Mouse (Mus musculus): ENCODE results near the gene A830018L16Rik.

GRCm38 (mm10) chr1:11650137-11650536 is 236.2 kb downstream of the A830018L16Rik start:
- TF ChIP-seq POLR2AphosphoS2 (IDR thresholded peaks at IDR 0.05; ENCODE audit: insufficient read length, low read depth): no peak
- TF ChIP-seq REST (IDR thresholded peaks at IDR 0.05; ENCODE audit: insufficient read depth, insufficient read length): no peak
- no peak for TF ChIP-seq POLR2A (IDR thresholded peaks at IDR 0.05; ENCODE audit: insufficient read length, low read depth)
- TF ChIP-seq MYOD1 (IDR thresholded peaks at IDR 0.05; ENCODE audit: control insufficient read depth in 1 of 3, insufficient read length in 2 of 3, low read depth in 2 of 3): no peak
- TF ChIP-seq USF1 (IDR thresholded peaks at IDR 0.05; ENCODE audit: low read depth): no peak
- no peak for TF ChIP-seq MAX (IDR thresholded peaks at IDR 0.05; ENCODE audit: low read depth)
- TF ChIP-seq MYOG (IDR thresholded peaks at IDR 0.05; ENCODE audit: control insufficient read depth in 1 of 3, insufficient read depth in 1 of 3, insufficient read length in 2 of 3, low read depth in 2 of 3): no peak
- no peak for TF ChIP-seq SRF (IDR thresholded peaks at IDR 0.05; ENCODE audit: control insufficient read depth, insufficient read length, low read depth)
- TF ChIP-seq E2F4 (IDR thresholded peaks at IDR 0.05; ENCODE audit: insufficient read depth): no peak
- no peak for TF ChIP-seq TCF12 (IDR thresholded peaks at IDR 0.05; ENCODE audit: insufficient read depth, poor library complexity, severe bottlenecking)
- no peak for TF ChIP-seq TCF3 (IDR thresholded peaks at IDR 0.05; ENCODE audit: insufficient read length, low read depth)
- no peak for TF ChIP-seq CEBPB (IDR thresholded peaks at IDR 0.05; ENCODE audit: insufficient read depth, poor library complexity, severe bottlenecking)

All from myocyte (in vitro differentiated cells).